Mouse (Mus musculus): ENCODE data around the gene Magi1.

- TF ChIP-seq POLR2A (IDR thresholded peaks at IDR 0.05; ENCODE audit: low read depth, low read length) (no peak), EP300 (IDR thresholded peaks at IDR 0.05; ENCODE audit: low read length) (no peak), CTCF (conservative IDR thresholded peaks at IDR 0.05 in 1 of 2, IDR thresholded peaks at IDR 0.05 in 1 of 2; ENCODE audit: low read depth in 2 of 2, low read length in 2 of 2) (no peak), MEF2A (IDR thresholded peaks at IDR 0.05; ENCODE audit: borderline replicate concordance, low read depth, low read length) (no peak), KAT2A (IDR thresholded peaks at IDR 0.05; ENCODE audit: insufficient replicate concordance, low read length) (no peak), POLR2AphosphoS2 (IDR thresholded peaks at IDR 0.05; ENCODE audit: low read depth, low read length) (no peak), E2F4 (IDR thresholded peaks at IDR 0.05; ENCODE audit: insufficient replicate concordance, low read depth, low read length) (no peak), ZC3H11A (IDR thresholded peaks at IDR 0.05; ENCODE audit: low read depth, low read length) (no peak), CHD2 (IDR thresholded peaks at IDR 0.05; ENCODE audit: low read length) (no peak)
These were observed 410.2 kb downstream of the Magi1 start for GRCm38 (mm10) chr6:93873536-93873935.

Data from CH12.LX (cell line).